Mouse (Mus musculus): Measurements from ENCODE around the gene Lin52. TPM values are rescaled to one million over a fixed set of nuclear protein-coding genes. Genes with fewer than 3 reads are reported as not detected.

Gene Lin52
- total and polyA plus RNA-seq, 3 experiments = 1.0 to 30.9 (median 21.6) TPM

DNA sequence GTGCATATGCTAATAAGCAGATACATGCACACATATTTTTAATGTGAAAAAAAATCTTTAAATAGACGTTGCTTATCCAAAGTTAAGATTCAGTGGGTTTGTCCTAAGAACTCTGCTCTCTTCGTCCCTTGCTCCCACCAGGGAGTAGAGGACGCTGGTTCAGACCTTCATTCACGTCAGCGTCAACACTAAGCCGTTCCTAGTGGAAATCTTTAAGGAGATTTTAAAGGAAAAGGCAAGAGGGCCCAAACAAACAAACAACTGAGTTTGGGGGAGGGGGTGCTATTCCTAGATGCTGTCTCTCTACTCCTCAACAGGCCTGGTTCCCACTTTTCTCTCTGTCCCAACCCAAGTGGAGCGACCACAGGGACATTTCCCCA is 121.1 kb downstream of the Lin52 start:
- TF ChIP-seq POLR2AphosphoS5 (IDR thresholded peaks at IDR 0.05; ENCODE audit: insufficient replicate concordance, low read depth, low read length) (no peak), GATA1 (IDR thresholded peaks at IDR 0.05; ENCODE audit: borderline replicate concordance, low read length) (no peak), CTCF (IDR thresholded peaks at IDR 0.05; ENCODE audit: low read depth, low read length) (no peak), TAL1 (conservative IDR thresholded peaks at IDR 0.05; ENCODE audit: low read depth, low read length) (no peak), GATA2 (IDR thresholded peaks at IDR 0.05; ENCODE audit: borderline replicate concordance, low read depth, low read length) (no peak)
- H3K36me3 ChIP-seq (replicated peaks) = no peaks in the 10 kb centered on the region
- H3K4me1 ChIP-seq (ENCODE audit: insufficient read depth, low read depth, low read length) = no peaks in the 10 kb centered on the region
- H3K4me3 ChIP-seq (ENCODE audit: low read depth, low read length) = no peak overlapping the region
- DNase-seq (ENCODE audit: low spot score) = no peak
- no peak for ATAC-seq (ENCODE audit: extremely low read depth, insufficient number of reproducible peaks, low FRiP score, poor library complexity, severe bottlenecking)
- no peaks in the 10 kb centered on the region for H3K9me3 ChIP-seq (replicated peaks)
- H3K27me3 ChIP-seq (ENCODE audit: insufficient read depth, low read length) = peaks cover 43% of the 10 kb centered on the region

GRCm38 (mm10) chr12:84573094-84573493 is 121.9 kb downstream of the Lin52 start:
- Histone ChIP-seq H3K4me3 (ENCODE audit: low read depth, low read length) (no peak overlapping the region), H3K4me1 (ENCODE audit: insufficient read depth, low read depth, low read length) (no peaks in the 10 kb centered on the region), H3K27me3 (ENCODE audit: insufficient read depth, low read length) (peaks cover 40% of the 10 kb centered on the region), H3K36me3 (replicated peaks) (no peaks in the 10 kb centered on the region), H3K9me3 (replicated peaks) (no peaks in the 10 kb centered on the region)
- DNase-seq (ENCODE audit: low spot score) (no peak), ATAC-seq (ENCODE audit: extremely low read depth, insufficient number of reproducible peaks, low FRiP score, poor library complexity, severe bottlenecking) (no peak)
- TF ChIP-seq GATA1 (IDR thresholded peaks at IDR 0.05; ENCODE audit: borderline replicate concordance, low read length) = no peak
- no peak for TF ChIP-seq POLR2AphosphoS5 (IDR thresholded peaks at IDR 0.05; ENCODE audit: insufficient replicate concordance, low read depth, low read length)
- TF ChIP-seq GATA2 (IDR thresholded peaks at IDR 0.05; ENCODE audit: borderline replicate concordance, low read depth, low read length) = no peak
- TF ChIP-seq TAL1 (conservative IDR thresholded peaks at IDR 0.05; ENCODE audit: low read depth, low read length) = no peak
- TF ChIP-seq CTCF (IDR thresholded peaks at IDR 0.05; ENCODE audit: low read depth, low read length) = no peak

- DNase-seq (ENCODE audit: low spot score) (no peak), ATAC-seq (ENCODE audit: extremely low read depth, insufficient number of reproducible peaks, low FRiP score, poor library complexity, severe bottlenecking) (no peak)
- Histone ChIP-seq H3K27me3 (ENCODE audit: insufficient read depth, low read length) (peaks cover 28% of the 10 kb centered on the region), H3K4me3 (ENCODE audit: low read depth, low read length) (no peak overlapping the region), H3K36me3 (replicated peaks) (no peaks in the 10 kb centered on the region), H3K4me1 (ENCODE audit: insufficient read depth, low read depth, low read length) (no peaks in the 10 kb centered on the region; the same call in 1 of the 2 replicates), H3K9me3 (replicated peaks) (0 out of 2 replicates have a peak, but pooled peaks cover under 1% of the 10 kb centered on the region)
- no peak for TF ChIP-seq CTCF (IDR thresholded peaks at IDR 0.05; ENCODE audit: low read depth, low read length)
- no peak for TF ChIP-seq GATA2 (IDR thresholded peaks at IDR 0.05; ENCODE audit: borderline replicate concordance, low read depth, low read length)
- no peak for TF ChIP-seq TAL1 (conservative IDR thresholded peaks at IDR 0.05; ENCODE audit: low read depth, low read length)
- no peak for TF ChIP-seq GATA1 (IDR thresholded peaks at IDR 0.05; ENCODE audit: borderline replicate concordance, low read length)
- no peak for TF ChIP-seq POLR2AphosphoS5 (IDR thresholded peaks at IDR 0.05; ENCODE audit: insufficient replicate concordance, low read depth, low read length)
Measured at GRCm38 (mm10) chr12:84577768-84578439, 126.7 kb downstream of the Lin52 start.

DNA sequence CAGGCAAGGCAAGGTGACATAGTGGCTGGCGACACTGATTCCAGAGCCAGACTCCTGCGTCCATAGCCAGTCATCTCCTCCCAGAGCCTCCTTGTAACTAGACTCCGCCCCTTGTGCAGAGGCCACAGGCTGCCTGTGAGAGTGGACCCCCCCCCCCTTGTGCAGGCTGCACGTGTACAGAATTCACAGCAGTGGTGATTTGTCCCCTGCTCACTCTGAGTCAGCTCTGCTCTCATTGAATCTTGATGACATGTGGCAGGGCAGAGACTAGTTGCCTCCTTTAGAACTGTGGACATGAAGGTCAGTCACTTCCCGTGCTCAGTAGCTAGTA is 127.2 kb downstream of the Lin52 start:
- Histone ChIP-seq H3K4me1 (ENCODE audit: insufficient read depth, low read depth, low read length) (no peaks in the 10 kb centered on the region; the same call in 1 of the 2 replicates), H3K27me3 (ENCODE audit: insufficient read depth, low read length) (peaks cover 28% of the 10 kb centered on the region), H3K9me3 (replicated peaks) (peaks cover 1% of the 10 kb centered on the region; the same call in 1 of the 2 replicates), H3K4me3 (ENCODE audit: low read depth, low read length) (no peak overlapping the region), H3K36me3 (replicated peaks) (no peaks in the 10 kb centered on the region)
- ATAC-seq (ENCODE audit: extremely low read depth, insufficient number of reproducible peaks, low FRiP score, poor library complexity, severe bottlenecking) = no peak
- no peak for DNase-seq (ENCODE audit: low spot score)
- TF ChIP-seq GATA1 (IDR thresholded peaks at IDR 0.05; ENCODE audit: borderline replicate concordance, low read length) = no peak
- no peak for TF ChIP-seq POLR2AphosphoS5 (IDR thresholded peaks at IDR 0.05; ENCODE audit: insufficient replicate concordance, low read depth, low read length)
- no peak for TF ChIP-seq GATA2 (IDR thresholded peaks at IDR 0.05; ENCODE audit: borderline replicate concordance, low read depth, low read length)

DNA sequence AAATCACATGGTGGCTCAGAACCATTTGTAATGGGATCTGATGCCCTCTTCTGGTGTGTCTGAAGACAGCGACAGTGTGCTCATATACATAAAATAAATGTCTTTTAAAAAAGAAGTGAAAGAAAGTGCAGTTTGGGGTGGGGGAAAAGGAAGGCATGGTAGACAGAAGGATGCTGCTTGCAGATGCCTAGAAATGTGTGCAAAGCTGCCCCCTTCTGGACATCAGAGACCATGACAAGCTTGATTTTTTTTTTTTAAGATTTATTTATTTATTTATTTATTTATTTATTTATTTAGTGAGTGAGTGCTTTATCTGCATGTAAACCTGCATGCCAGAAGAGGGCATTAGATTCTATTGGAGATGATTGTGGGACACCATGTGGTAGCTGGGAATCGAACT is 130.1 kb downstream of the Lin52 start:
- peaks cover 30% of the 10 kb centered on the region for H3K27me3 ChIP-seq (ENCODE audit: insufficient read depth, low read length)
- DNase-seq (ENCODE audit: low spot score) (no peak), ATAC-seq (ENCODE audit: extremely low read depth, insufficient number of reproducible peaks, low FRiP score, poor library complexity, severe bottlenecking) (no peak)
- peaks cover 1% of the 10 kb centered on the region; the same call in 1 of the 2 replicates for H3K9me3 ChIP-seq (replicated peaks)
- H3K36me3 ChIP-seq (replicated peaks) = no peaks in the 10 kb centered on the region
- TF ChIP-seq CTCF (IDR thresholded peaks at IDR 0.05; ENCODE audit: low read depth, low read length) (no peak), POLR2AphosphoS5 (IDR thresholded peaks at IDR 0.05; ENCODE audit: insufficient replicate concordance, low read depth, low read length) (no peak), GATA2 (IDR thresholded peaks at IDR 0.05; ENCODE audit: borderline replicate concordance, low read depth, low read length) (no peak), TAL1 (conservative IDR thresholded peaks at IDR 0.05; ENCODE audit: low read depth, low read length) (no peak), GATA1 (IDR thresholded peaks at IDR 0.05; ENCODE audit: borderline replicate concordance, low read length) (no peak)
- no peak overlapping the region for H3K4me3 ChIP-seq (ENCODE audit: low read depth, low read length)
- H3K4me1 ChIP-seq (ENCODE audit: insufficient read depth, low read depth, low read length) = no peaks in the 10 kb centered on the region; the same call in 1 of the 2 replicates

DNA sequence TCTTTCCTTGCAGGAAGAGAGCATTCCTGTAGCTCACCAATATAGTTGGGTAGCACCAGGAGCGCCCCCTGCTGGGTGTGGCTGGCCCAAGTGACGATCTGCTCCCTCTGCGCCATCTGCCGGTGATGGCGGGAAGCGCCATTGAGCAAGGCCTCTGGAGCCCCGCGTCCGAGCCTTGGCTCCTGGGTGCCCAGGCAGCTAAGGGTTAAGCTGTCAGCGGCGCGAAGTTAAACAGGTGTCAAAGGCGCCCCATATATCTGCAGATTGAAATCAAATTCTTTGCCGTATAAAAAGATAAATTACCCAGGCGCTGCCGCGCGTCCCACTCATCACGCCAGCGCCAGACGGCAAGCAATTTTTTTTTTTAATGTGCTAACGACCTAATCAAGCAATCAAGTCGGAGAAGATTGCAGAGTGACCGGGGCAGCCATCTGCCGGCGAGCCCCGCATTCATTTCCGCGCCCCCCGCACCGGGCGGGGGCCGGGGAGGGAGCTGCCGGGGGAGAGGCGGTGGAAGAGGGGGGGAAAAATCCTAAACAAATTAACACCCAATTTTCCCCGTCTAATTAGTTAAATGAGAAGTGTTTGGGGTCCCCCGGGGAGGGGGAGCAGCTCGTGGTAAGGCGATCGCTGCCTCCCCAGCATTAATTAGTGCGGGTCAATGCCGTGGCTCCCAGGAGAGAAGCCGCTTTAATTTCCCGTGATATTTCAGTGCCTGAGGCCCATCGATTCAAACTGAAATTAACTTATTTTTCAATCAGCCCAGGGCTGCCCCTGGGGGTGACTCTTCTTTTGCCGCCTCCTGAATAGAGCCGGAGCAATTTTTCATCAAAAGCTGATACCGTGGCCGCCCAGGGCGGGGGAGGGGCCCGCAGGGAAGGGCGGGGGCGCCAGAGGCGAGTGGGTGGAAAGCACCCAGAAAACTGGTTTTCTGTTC is 138.9 kb downstream of the Lin52 start:
- peak; percentile 84 for DNase-seq (ENCODE audit: low spot score)
- H3K4me1 ChIP-seq (ENCODE audit: insufficient read depth, low read depth, low read length) = peaks cover 8% of the 10 kb centered on the region; the same call in 1 of the 2 replicates
- H3K27me3 ChIP-seq (ENCODE audit: insufficient read depth, low read length) = peaks cover 56% of the 10 kb centered on the region
- no peaks in the 10 kb centered on the region for H3K36me3 ChIP-seq (replicated peaks)
- no peak for TF ChIP-seq POLR2AphosphoS5 (IDR thresholded peaks at IDR 0.05; ENCODE audit: insufficient replicate concordance, low read depth, low read length)
- no peak for TF ChIP-seq TAL1 (conservative IDR thresholded peaks at IDR 0.05; ENCODE audit: low read depth, low read length)
- TF ChIP-seq GATA2 (IDR thresholded peaks at IDR 0.05; ENCODE audit: borderline replicate concordance, low read depth, low read length) = no peak
- TF ChIP-seq GATA1 (IDR thresholded peaks at IDR 0.05; ENCODE audit: borderline replicate concordance, low read length) = no peak
- peak; percentile 100 for TF ChIP-seq CTCF (IDR thresholded peaks at IDR 0.05; ENCODE audit: low read depth, low read length)
- no peak for ATAC-seq (ENCODE audit: extremely low read depth, insufficient number of reproducible peaks, low FRiP score, poor library complexity, severe bottlenecking)
- H3K9me3 ChIP-seq (replicated peaks) = no peaks in the 10 kb centered on the region
- H3K4me3 ChIP-seq (ENCODE audit: low read depth, low read length) = peak overlapping the region; percentile 35; the same call in 1 of the 2 replicates

Other genes with a start within 250 kb of the Lin52 start
- 66.7 and 72.7 TPM in 2 replicates for gene Elmsan1, start 232.5 kb upstream of the Lin52 start, total RNA-seq (2014; fragmentation: Nextera tagmentation)
- 21.0 and 21.4 TPM in 2 replicates for gene Elmsan1, start 232.5 kb upstream of the Lin52 start, total RNA-seq (2017)
- 125 and 140 TPM in 2 replicates for gene Elmsan1, start 232.5 kb upstream of the Lin52 start, polyA plus RNA-seq (2012)
- 59.6 and 71.3 TPM in 2 replicates for gene Ptgr2, start 166.2 kb upstream of the Lin52 start, total RNA-seq (2014; fragmentation: Nextera tagmentation)
- 152 and 184 TPM in 2 replicates for gene Ptgr2, start 166.2 kb upstream of the Lin52 start, total RNA-seq (2017)
- gene Ptgr2, start 166.2 kb upstream of the Lin52 start, polyA plus RNA-seq (2012) = 5.5 and 10.1 TPM in 2 replicates
- 99.2 and 113 TPM in 2 replicates for gene Zfp410, start 134.6 kb upstream of the Lin52 start, total RNA-seq (2014; fragmentation: Nextera tagmentation)
- 115 and 118 TPM in 2 replicates for gene Zfp410, start 134.6 kb upstream of the Lin52 start, total RNA-seq (2017)
- 2.9 and 4.0 TPM in 2 replicates for gene Zfp410, start 134.6 kb upstream of the Lin52 start, polyA plus RNA-seq (2012)
- gene Coq6, start 89.8 kb upstream of the Lin52 start, total RNA-seq (2014; fragmentation: Nextera tagmentation) = 27.5 and 41.3 TPM in 2 replicates
- gene Coq6, start 89.8 kb upstream of the Lin52 start, total RNA-seq (2017) = 20.7 and 29.2 TPM in 2 replicates
- gene Coq6, start 89.8 kb upstream of the Lin52 start, polyA plus RNA-seq (2012) = 12.7 and 20.7 TPM in 2 replicates
- gene Fam161b, start 89.6 kb upstream of the Lin52 start, total RNA-seq (2014; fragmentation: Nextera tagmentation) = 2.9 and 3.3 TPM in 2 replicates
- gene Fam161b, start 89.6 kb upstream of the Lin52 start, total RNA-seq (2017) = 3.5 and 4.3 TPM in 2 replicates
- 0.25 and 0.44 TPM in 2 replicates for gene Fam161b, start 89.6 kb upstream of the Lin52 start, polyA plus RNA-seq (2012)
- 15.7 and 20.9 TPM in 2 replicates for gene Entpd5, start 42.4 kb upstream of the Lin52 start, total RNA-seq (2014; fragmentation: Nextera tagmentation)
- gene Entpd5, start 42.4 kb upstream of the Lin52 start, total RNA-seq (2017) = 14.4 and 16.0 TPM in 2 replicates
- 1.6 and 3.7 TPM in 2 replicates for gene Entpd5, start 42.4 kb upstream of the Lin52 start, polyA plus RNA-seq (2012)
- 4.1 and 5.5 TPM in 2 replicates for gene Bbof1, start 42.4 kb upstream of the Lin52 start, total RNA-seq (2014; fragmentation: Nextera tagmentation)
- 4.4 and 6.0 TPM in 2 replicates for gene Bbof1, start 42.4 kb upstream of the Lin52 start, total RNA-seq (2017)
- gene Bbof1, start 42.4 kb upstream of the Lin52 start, polyA plus RNA-seq (2012) = 2.2 and 2.7 TPM in 2 replicates
- 53.0 and 73.5 TPM in 2 replicates for gene Rnf113a2, start 34.2 kb upstream of the Lin52 start, total RNA-seq (2014; fragmentation: Nextera tagmentation)
- 55.6 and 59.1 TPM in 2 replicates for gene Rnf113a2, start 34.2 kb upstream of the Lin52 start, total RNA-seq (2017)
- gene Rnf113a2, start 34.2 kb upstream of the Lin52 start, polyA plus RNA-seq (2012) = 47.9 and 48.1 TPM in 2 replicates
- 39.6 and 41.2 TPM in 2 replicates for gene Aldh6a1, start 418 bp upstream of the Lin52 start, total RNA-seq (2014; fragmentation: Nextera tagmentation)
- gene Aldh6a1, start 418 bp upstream of the Lin52 start, total RNA-seq (2017) = 14.7 and 16.1 TPM in 2 replicates
- gene Aldh6a1, start 418 bp upstream of the Lin52 start, polyA plus RNA-seq (2012) = 3.5 and 4.6 TPM in 2 replicates
- gene Vsx2, start 118.3 kb downstream of the Lin52 start, total RNA-seq (2014; fragmentation: Nextera tagmentation) = not detected in 2 replicates
- 0.05 and 0.06 TPM in 2 replicates for gene Vsx2, start 118.3 kb downstream of the Lin52 start, total RNA-seq (2017)
- not detected in 2 replicates for gene Vsx2, start 118.3 kb downstream of the Lin52 start, polyA plus RNA-seq (2012)
- gene Abcd4, start 166.0 kb downstream of the Lin52 start, total RNA-seq (2014; fragmentation: Nextera tagmentation) = 11.9 and 31.2 TPM in 2 replicates
- gene Abcd4, start 166.0 kb downstream of the Lin52 start, total RNA-seq (2017) = 8.7 TPM in 2 replicates
- gene Abcd4, start 166.0 kb downstream of the Lin52 start, polyA plus RNA-seq (2012) = 2.9 and 5.3 TPM in 2 replicates
- not detected in 2 replicates for gene Vrtn, start 189.6 kb downstream of the Lin52 start, total RNA-seq (2014; fragmentation: Nextera tagmentation)
- 0.05 TPM in 1 of 2 replicates, not detected in the other for gene Vrtn, start 189.6 kb downstream of the Lin52 start, total RNA-seq (2017)
- gene Vrtn, start 189.6 kb downstream of the Lin52 start, polyA plus RNA-seq (2012) = not detected in 2 replicates
- not detected in 2 replicates for gene Syndig1l, start 247.4 kb downstream of the Lin52 start, total RNA-seq (2014; fragmentation: Nextera tagmentation)
- gene Syndig1l, start 247.4 kb downstream of the Lin52 start, total RNA-seq (2017) = 0.05 TPM in 1 of 2 replicates, not detected in the other
- not detected in 2 replicates for gene Syndig1l, start 247.4 kb downstream of the Lin52 start, polyA plus RNA-seq (2012)

Data from G1E (cell line).